Mouse (Mus musculus): Measurements from ENCODE around the gene B4galnt3. TPM values are rescaled to one million over a fixed set of nuclear protein-coding genes. Genes with fewer than 3 reads are reported as not detected.
A peak's percentile ranks its signal among the peaks of the same experiment; 100 is the strongest.

B4galnt3 gene
- total and polyA plus RNA-seq, 3 experiments = not detected

DNA sequence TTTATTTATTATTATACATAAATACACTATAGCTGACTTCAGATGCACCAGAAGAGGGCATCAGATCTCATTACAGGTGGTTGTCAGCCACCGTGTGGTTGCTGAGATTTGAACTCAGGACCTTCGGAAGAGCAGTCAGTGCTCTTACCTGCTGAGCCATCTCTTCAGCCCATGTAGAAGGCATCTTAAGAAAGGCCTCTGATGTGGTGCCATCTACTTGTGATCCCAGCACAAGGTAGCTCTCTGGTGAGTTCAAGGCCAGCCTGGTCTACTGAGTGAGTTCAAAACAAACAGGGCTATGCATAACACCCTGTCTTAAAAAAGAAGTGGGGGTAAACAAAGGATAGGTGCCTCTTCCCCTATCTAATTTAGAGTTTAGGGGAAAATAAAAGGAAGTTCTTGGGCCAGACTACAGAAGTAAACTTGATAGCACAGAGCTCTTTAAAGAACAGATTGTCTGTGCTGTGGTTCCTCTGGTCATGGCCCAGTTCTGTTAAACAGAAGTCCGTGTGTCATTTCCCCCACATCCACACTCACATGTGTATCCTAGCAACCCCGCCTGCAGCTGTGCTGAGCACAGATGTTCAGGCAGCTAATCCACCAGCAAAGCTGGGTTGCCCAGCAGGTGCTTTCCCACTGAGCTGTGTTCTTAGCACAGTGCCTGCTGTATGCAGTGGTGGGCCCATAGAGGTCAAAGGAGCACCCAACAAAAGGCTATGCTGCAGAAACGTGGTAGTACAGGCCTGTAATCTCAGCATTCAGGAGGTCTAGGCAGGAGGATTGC is 139.6 kb downstream of the B4galnt3 start:
- TF ChIP-seq GATA1 (IDR thresholded peaks at IDR 0.05; ENCODE audit: borderline replicate concordance, low read length) (no peak), TAL1 (conservative IDR thresholded peaks at IDR 0.05; ENCODE audit: low read depth, low read length) (no peak), POLR2AphosphoS5 (IDR thresholded peaks at IDR 0.05; ENCODE audit: insufficient replicate concordance, low read depth, low read length) (no peak), GATA2 (IDR thresholded peaks at IDR 0.05; ENCODE audit: borderline replicate concordance, low read depth, low read length) (no peak), CTCF (IDR thresholded peaks at IDR 0.05; ENCODE audit: low read depth, low read length) (no peak)
- Histone ChIP-seq H3K4me3 (ENCODE audit: low read depth, low read length) (no peak overlapping the region), H3K27me3 (ENCODE audit: insufficient read depth, low read length) (peaks cover 22% of the 10 kb centered on the region; the same call in 1 of the 2 replicates), H3K36me3 (replicated peaks) (no peaks in the 10 kb centered on the region), H3K4me1 (ENCODE audit: insufficient read depth, low read depth, low read length) (peaks cover 20% of the 10 kb centered on the region), H3K9me3 (replicated peaks) (no peaks in the 10 kb centered on the region)
- DNase-seq (ENCODE audit: low spot score) (no peak), ATAC-seq (ENCODE audit: extremely low read depth, insufficient number of reproducible peaks, low FRiP score, poor library complexity, severe bottlenecking) (peak; percentile 23; the same call in 1 of the 2 replicates)

Other genes starting within 250 kb of the B4galnt3 start
- not detected in 2 replicates for gene Ninj2, start 201.2 kb downstream of the B4galnt3 start, total RNA-seq (2014; fragmentation: Nextera tagmentation)
- not detected in 2 replicates for gene Ninj2, start 201.2 kb downstream of the B4galnt3 start, total RNA-seq (2017)
- gene Ninj2, start 201.2 kb downstream of the B4galnt3 start, polyA plus RNA-seq (2012) = not detected in 2 replicates
- not detected in 2 replicates for gene D330020A13Rik, start 195 bp downstream of the B4galnt3 start, total RNA-seq (2014; fragmentation: Nextera tagmentation)
- not detected in 2 replicates for gene D330020A13Rik, start 195 bp downstream of the B4galnt3 start, total RNA-seq (2017)
- not detected in 2 replicates for gene D330020A13Rik, start 195 bp downstream of the B4galnt3 start, polyA plus RNA-seq (2012)
- 87.3 and 88.0 TPM in 2 replicates for gene Kdm5a, start 69.6 kb upstream of the B4galnt3 start, total RNA-seq (2014; fragmentation: Nextera tagmentation)
- gene Kdm5a, start 69.6 kb upstream of the B4galnt3 start, total RNA-seq (2017) = 111 and 137 TPM in 2 replicates
- 23.6 and 32.3 TPM in 2 replicates for gene Kdm5a, start 69.6 kb upstream of the B4galnt3 start, polyA plus RNA-seq (2012)
- gene Ccdc77, start 69.8 kb upstream of the B4galnt3 start, total RNA-seq (2014; fragmentation: Nextera tagmentation) = 33.6 and 35.6 TPM in 2 replicates
- 31.9 and 34.1 TPM in 2 replicates for gene Ccdc77, start 69.8 kb upstream of the B4galnt3 start, total RNA-seq (2017)
- 2.7 and 3.4 TPM in 2 replicates for gene Ccdc77, start 69.8 kb upstream of the B4galnt3 start, polyA plus RNA-seq (2012)
- 4.4 and 7.1 TPM in 2 replicates for gene Il17ra, start 168.7 kb upstream of the B4galnt3 start, total RNA-seq (2014; fragmentation: Nextera tagmentation)
- gene Il17ra, start 168.7 kb upstream of the B4galnt3 start, total RNA-seq (2017) = 6.0 and 6.3 TPM in 2 replicates
- gene Il17ra, start 168.7 kb upstream of the B4galnt3 start, polyA plus RNA-seq (2012) = 10.3 and 10.7 TPM in 2 replicates
- not detected in 2 replicates for gene Tmem121b, start 199.2 kb upstream of the B4galnt3 start, total RNA-seq (2014; fragmentation: Nextera tagmentation)
- gene Tmem121b, start 199.2 kb upstream of the B4galnt3 start, total RNA-seq (2017) = 0.05 and 0.06 TPM in 2 replicates
- not detected in 2 replicates for gene Tmem121b, start 199.2 kb upstream of the B4galnt3 start, polyA plus RNA-seq (2012)
- 10.0 and 11.9 TPM in 2 replicates for gene Hdhd5, start 236.8 kb upstream of the B4galnt3 start, total RNA-seq (2014; fragmentation: Nextera tagmentation)
- 12.8 and 15.5 TPM in 2 replicates for gene Hdhd5, start 236.8 kb upstream of the B4galnt3 start, total RNA-seq (2017)
- gene Hdhd5, start 236.8 kb upstream of the B4galnt3 start, polyA plus RNA-seq (2012) = 10.2 and 10.5 TPM in 2 replicates